Mouse (Mus musculus) thymus, postnatal 0 days (tissue): ENCODE measurements around the gene BC048403. TPM values are rescaled to one million over a fixed set of nuclear protein-coding genes. Genes with fewer than 3 reads are reported as not detected.

Source experiments
- DNase-seq: peaks from one replicate; pipeline ENCODE4 v3.0.0-alpha.2; 2015; ENCODE audit warnings: low spot score
- polyA plus RNA-seq: library from polyadenylated mRNA; unstranded; fragments of >200 nt; fragmentation: Nextera tagmentation; extraction: Ambion mirVana; gene quantifications from 2 replicates; pipeline ENCODE4 v1.2.1, GENCODE M21; 2015

Gene BC048403
- polyA plus RNA-seq, 1 experiment from 2014 or later = 2.1 TPM

DNA sequence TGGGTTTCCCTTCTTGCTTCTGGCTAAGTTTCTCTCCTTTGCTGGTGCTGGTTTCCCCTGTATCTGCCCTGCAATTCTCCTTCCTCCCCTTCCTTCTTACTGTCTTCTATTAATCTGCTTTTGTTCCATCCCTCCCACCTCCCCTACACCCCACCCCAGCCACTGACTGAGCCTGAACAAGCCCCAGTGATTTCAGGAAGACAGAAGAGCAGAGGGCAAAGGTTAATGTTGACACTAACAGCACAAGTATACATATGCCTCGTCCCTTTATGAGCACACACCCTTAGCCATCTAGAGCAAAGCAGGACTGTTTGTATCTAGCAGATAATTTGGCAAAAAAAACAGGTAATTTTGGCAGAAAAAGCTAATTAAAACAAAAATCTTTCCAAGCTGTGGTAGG is 16.1 kb downstream of the BC048403 start:
- DNase-seq = no peak

DNA sequence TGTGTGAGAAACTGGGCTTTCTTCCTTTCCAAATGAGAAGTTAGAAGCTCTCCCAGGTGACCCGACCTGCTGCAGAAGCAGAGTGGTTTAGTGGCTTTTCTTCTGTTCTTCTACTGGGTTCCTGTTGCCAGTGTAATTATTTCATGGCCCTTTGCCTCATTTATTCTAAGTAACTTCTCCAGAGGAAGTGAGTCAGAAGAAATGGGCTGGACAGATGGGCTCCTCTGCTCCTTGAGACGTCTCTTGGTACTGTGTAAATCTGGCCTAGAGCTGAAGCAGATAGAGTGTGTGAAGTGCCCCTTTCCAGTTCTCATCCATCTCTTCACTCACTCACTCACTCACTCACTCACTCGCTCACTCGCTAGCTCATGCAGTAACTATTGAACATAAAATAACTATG is 16.9 kb downstream of the BC048403 start:
- DNase-seq = no peak

DNA sequence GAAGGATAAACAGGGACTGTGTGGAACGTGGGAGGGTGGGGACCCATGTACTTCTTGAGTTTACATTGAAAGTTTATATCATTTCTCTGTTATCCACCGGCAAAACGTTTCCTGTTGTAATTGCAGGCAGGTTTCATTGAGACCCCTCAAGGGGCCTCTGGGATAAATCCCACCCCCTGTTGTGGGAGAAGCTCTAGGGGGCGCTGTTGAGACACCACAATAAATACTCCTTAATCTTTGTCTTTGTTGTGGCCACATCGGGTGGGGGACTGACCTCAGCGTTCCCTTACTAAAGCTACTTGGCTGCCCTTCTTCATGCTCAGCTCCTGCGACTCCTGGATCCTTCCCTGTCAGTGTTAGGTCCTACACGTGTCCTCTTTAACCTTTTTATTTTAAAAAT is 19.4 kb downstream of the BC048403 start:
- DNase-seq = no peak

DNA sequence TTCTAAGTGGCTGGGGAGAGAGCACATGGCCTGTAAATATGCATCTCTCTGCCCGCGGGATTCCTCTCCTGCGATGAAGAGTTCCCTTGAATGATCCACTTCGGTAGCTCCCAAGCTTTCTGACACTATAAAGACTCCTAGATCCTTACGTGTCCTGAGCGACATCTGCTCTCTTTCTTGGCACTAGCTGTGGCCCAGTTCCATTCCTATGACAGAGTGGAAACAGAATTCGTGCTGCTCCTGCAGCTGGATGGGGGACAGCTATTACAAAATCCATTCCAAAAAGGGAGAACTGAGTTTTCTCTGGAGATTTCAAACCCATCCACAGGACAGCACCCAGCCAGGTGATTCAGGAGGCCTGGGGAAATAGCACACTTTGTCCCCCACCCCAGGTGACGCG is 22.4 kb downstream of the BC048403 start:
- DNase-seq = no peak

- no peak for DNase-seq
Observed at GRCm38 (mm10) chr10:121763191-121763590, 23.5 kb downstream of the BC048403 start.

- DNase-seq = no peak
Observed at GRCm38 (mm10) chr10:121764469-121765173, 24.9 kb downstream of the BC048403 start.

- DNase-seq = no peak
Observed at GRCm38 (mm10) chr10:121765174-121766057, 25.7 kb downstream of the BC048403 start.

DNA sequence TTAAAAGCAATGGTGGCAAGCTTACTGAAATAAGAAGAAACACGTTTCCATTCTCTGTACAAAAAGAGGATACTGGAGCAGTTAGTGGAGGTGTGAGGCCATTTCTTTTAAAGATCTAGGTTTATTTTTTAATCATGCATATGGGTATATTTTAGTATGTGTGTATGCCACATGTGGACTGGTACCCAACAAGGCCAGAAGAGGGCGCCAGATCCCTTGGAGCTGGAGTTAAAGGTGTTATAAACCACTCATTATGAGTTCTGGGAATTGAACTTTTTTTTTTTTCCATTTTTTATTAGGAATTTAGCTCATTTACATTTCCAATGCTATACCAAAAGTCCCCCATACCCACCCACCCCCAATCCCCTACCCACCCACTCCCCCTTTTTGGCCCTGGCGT is 27.6 kb downstream of the BC048403 start:
- peak; percentile 7 for DNase-seq

- DNase-seq = no peak
Observed at GRCm38 (mm10) chr10:121769711-121770110, 30.0 kb downstream of the BC048403 start.

DNA sequence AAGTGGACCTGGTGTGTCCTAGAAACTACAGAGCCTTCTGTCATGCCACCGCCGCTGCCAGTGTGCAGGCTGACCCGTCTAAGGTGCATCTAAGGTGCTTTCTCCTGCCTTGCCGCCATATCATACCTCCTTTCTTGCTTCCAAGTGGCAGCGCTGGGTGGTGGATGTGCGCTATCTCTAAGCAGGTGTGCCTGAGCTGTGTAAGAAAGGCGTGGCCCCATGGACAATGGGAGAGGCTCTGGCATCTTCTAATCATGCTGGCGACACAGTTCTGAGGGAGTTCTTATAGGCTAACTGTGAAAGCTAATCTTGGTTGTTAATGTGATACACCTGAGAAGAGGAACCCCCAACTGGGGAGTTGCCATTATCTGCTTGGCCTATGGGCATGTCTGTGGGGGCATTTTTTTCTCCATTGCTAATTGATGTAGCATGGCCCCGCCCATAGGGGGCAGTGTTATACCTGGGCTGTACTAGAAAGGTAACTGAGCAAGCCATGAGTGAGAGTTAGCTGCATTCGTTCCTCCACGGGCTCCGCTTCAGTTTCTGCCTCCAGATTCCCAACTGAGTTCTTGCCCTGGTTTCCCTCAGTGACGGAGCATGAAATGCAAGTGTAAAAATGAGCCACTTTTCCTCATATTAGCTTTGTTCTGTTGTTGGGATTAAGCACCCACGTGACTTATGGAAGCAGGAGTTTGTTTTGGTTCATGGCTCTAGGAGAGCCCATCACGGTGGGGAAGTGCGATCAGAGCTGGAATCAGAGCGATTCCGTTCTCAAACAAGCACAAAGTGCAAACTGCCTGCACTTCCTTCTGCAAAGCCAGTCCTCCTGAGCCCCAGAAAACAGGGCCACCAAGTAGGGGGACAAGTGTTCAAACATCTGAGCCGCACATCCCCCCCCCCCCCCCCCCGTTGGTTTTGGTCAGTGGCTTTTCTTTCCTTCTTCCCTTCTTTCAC is 31.2 kb downstream of the BC048403 start:
- peak; percentile 35 for DNase-seq

DNA sequence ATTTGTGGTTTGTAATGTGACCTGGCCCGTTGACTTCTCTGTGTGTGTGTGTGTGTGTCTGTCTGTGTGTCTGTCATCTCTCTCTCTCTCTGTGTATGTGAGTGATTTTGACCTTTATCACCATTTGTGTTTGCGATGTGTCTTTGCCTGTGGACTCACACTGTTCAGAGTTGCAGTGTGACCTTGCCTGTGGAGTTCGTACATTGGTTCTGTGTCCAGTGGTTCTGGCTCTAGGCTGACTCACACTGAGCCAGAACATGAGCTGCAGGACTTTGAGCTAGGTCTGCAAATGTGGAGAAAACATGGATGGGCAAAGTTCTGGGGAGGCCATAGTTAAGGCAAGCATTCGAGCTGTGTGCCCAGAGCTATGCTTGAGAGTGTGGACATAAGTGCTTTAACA is 34.1 kb downstream of the BC048403 start:
- DNase-seq = no peak

DNA sequence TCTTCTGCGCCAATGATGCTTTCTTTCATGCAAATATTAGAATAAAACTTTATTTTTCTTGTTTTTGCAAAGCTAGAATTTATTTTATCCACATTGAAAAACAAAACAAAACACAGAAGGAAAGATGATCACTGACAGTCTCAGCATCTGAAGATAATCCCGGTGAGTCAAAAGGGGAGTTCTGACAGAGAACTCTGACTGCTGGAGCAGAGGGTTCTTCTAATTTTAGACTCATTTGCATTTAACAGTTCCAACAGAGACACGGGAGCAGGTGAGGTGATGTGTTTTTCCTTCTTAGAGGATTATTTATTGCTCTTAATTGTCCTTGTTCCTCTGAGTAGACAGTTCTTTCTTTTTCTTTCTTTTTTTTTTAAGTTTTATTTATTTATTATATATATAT is 36.3 kb downstream of the BC048403 start:
- DNase-seq = no peak

DNA sequence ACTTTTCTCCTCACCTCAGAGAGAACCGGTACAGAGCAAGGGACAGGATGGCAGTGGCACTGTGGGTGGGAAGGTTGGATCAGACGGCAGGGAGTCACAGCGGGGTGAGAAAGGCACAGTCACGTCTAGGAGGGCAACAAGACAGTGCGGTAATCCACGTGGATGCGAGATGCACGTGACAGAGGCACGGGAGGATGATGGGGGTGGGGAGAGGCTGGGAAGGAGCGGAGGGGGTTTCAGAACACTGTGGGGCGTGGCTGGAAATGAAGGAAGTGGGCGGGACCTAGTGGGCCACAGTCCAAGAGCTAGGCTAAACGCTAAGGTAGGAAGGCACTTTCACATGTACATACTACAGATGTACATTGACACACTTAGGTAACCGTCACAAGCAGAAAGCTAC is 41.4 kb downstream of the BC048403 start:
- no peak for DNase-seq

DNA sequence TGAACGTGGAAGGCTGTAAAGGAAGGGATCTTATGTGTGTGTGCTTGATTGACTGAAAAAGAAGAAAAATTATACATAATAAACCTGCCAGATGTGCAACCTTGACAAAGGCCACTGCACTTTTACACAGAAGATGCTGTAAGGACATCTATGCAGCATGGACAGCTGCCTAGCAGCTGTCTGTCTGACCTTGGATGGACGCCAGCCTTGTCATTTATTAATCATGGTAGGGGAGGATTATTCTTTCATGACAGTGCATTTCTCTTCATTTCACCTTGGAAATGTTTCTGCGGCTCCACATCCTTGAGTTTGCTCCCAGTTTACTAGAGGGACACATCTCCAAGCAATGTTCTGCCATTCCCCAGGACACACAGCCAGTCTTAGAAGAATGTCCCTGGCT is 48.8 kb downstream of the BC048403 start:
- DNase-seq = no peak

- no peak for DNase-seq
Observed at GRCm38 (mm10) chr10:121790078-121790477, 50.3 kb downstream of the BC048403 start.

- DNase-seq = no peak
Observed at GRCm38 (mm10) chr10:121792661-121793060, 52.9 kb downstream of the BC048403 start.

DNA sequence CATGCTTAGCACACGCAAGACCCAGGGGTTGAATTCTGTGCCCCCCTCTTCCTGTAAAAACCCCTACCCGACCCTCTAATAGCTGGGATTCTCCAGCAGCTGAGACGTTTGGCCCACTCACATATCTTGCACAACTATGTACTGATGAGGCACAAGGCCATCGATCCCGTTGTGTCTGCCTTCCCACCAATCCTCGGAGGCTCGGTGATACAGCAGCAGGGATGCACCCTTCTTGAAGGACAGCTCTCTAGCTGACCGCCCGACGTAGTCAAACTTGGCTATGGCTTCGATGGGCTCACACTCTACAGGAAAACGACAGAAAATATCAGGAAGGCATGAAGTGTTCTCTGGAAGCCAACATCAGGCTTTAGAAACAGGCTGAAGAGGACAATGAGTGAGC is 54.7 kb downstream of the BC048403 start:
- DNase-seq = no peak

DNA sequence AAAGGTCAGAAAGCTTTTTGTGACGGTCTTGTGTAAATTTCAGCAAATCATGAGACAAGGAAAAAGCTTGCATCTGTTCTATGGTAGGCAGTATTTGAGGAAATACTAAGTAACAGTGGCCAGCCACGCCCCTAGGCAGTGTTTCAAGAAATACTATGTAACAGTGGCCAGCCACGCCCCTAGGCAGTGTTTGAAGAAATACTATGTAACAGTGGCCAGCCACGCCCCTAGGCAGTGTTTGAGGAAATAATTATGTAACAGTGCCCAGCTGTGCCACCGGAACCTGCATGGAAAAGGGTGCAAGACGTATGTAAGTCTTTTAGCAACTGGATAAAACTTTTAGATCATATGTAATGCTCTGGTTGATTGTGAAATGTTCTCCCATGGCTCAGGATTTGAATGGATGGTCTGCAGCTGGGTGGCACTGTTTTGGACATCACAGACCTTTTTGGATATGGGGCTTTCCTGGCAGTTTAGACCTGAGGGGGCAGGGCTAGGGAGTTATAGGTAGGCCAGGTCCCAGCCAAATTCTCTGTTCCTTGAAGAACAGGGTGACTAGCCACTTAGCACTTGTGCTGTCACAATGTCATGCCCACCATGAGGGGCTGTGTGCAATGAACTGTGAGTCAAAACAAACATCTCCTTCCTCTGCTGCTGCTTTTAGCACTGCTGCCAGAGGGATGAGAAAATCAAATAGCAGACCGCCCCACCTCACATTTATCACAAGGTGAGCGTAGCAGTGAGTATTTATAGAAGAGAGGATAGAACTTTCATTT is 56.5 kb downstream of the BC048403 start:
- no peak for DNase-seq

DNA sequence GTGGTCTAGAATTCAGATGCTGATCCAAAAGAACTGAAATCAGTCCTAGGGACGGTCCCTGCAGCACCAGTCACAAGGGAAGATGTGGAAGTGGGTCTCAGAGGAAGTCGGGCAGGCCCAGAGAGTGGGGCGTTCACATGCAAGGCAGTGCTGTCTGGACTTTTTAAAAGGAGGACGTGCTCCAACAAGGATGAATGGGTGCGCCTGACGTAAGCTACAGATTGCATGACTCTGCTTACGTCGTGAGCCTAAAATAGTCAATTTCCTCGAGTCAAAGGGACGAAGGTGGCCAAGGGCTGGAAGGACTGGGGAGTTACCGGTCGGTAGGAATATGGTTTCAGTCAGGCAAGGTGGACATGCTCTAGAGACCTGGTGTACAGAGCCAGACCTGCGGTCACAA is 60.3 kb downstream of the BC048403 start:
- no peak for DNase-seq
